Mouse (Mus musculus) right cerebral cortex, postnatal 14 days (tissue): Measurements from ENCODE around the gene Hist2h2aa2.
"Not testable (repeated sequence)": the region's sequence is repeated elsewhere in the genome, so short reads cannot be mapped to it uniquely, and the experiment has no call there.

Experiments
- DNase-seq: peaks from one replicate; pipeline ENCODE4 v3.0.0; 2022

The Hist2h2aa2 gene

GRCm38 (mm10) chr3:96239949-96240798, at the start of gene Hist2h2aa2:
Hist2h2aa2 (minus strand) TSS chr3:96240276.
- DNase-seq = peak; percentile 90

- DNase-seq = no peak
Measured at GRCm38 (mm10) chr3:96289201-96289600, 49.1 kb upstream of the Hist2h2aa2 start.

GRCm38 (mm10) chr3:96287334-96287733, 47.3 kb upstream of the Hist2h2aa2 start:
- not testable (repeated sequence) for DNase-seq

GRCm38 (mm10) chr3:96284457-96284856, 44.4 kb upstream of the Hist2h2aa2 start:
- DNase-seq = peak; percentile 32

- DNase-seq = no peak
Measured at GRCm38 (mm10) chr3:96280660-96281059, 40.6 kb upstream of the Hist2h2aa2 start.

GRCm38 (mm10) chr3:96277800-96278624, 37.9 kb upstream of the Hist2h2aa2 start:
- DNase-seq = peak; percentile 91

- DNase-seq = peak; percentile 55
Measured at GRCm38 (mm10) chr3:96277428-96277799, 37.3 kb upstream of the Hist2h2aa2 start.

GRCm38 (mm10) chr3:96273591-96274465, 33.8 kb upstream of the Hist2h2aa2 start:
- no peak for DNase-seq

GRCm38 (mm10) chr3:96269511-96270474, 29.7 kb upstream of the Hist2h2aa2 start, which contains the start of gene Hist2h2bb:
Hist2h2bb (plus strand) TSS chr3:96269752.
- DNase-seq = peak; percentile 75

- not testable (repeated sequence) for DNase-seq
Measured at GRCm38 (mm10) chr3:96268776-96269378, 28.8 kb upstream of the Hist2h2aa2 start.

- peak; percentile 60 for DNase-seq
Measured at GRCm38 (mm10) chr3:96268051-96268775, 28.1 kb upstream of the Hist2h2aa2 start, which contains the start of gene Hist2h3b. Hist2h3b (plus strand) TSS chr3:96268654.

GRCm38 (mm10) chr3:96267541-96267940, 27.5 kb upstream of the Hist2h2aa2 start:
- no peak for DNase-seq

GRCm38 (mm10) chr3:96266132-96266710, 26.1 kb upstream of the Hist2h2aa2 start:
- no peak for DNase-seq

GRCm38 (mm10) chr3:96264404-96264949, 24.4 kb upstream of the Hist2h2aa2 start:
- DNase-seq = no peak

GRCm38 (mm10) chr3:96263558-96264403, 23.7 kb upstream of the Hist2h2aa2 start:
- no peak for DNase-seq

GRCm38 (mm10) chr3:96262979-96263550, 23.0 kb upstream of the Hist2h2aa2 start, which contains the start of gene Hist2h4:
Hist2h4 (minus strand) TSS chr3:96263311.
- peak; percentile 91 for DNase-seq

- DNase-seq = peak; percentile 71
Measured at GRCm38 (mm10) chr3:96262216-96262875, 22.3 kb upstream of the Hist2h2aa2 start.
